Mouse (Mus musculus) ES-Bruce4 (cell line): ENCODE measurements around the gene Clpb.

Experiments
- CTCF ChIP-seq: IDR thresholded peaks from one replicate; pipeline ENCODE4 v1.8.1; 2011; ENCODE audit warnings: low read depth, low read length
- EP300 ChIP-seq: IDR thresholded peaks from 2 replicates; pipeline ENCODE4 v1.6.1; 2011; ENCODE audit warnings: low read depth, low read length; ENCODE audit not compliant: insufficient read depth

- TF ChIP-seq EP300: no peak
- TF ChIP-seq CTCF: no peak
These were observed 68.7 kb downstream of the Clpb start for GRCm38 (mm10) chr7:101732096-101732495.
